In the genomic region with DNA sequence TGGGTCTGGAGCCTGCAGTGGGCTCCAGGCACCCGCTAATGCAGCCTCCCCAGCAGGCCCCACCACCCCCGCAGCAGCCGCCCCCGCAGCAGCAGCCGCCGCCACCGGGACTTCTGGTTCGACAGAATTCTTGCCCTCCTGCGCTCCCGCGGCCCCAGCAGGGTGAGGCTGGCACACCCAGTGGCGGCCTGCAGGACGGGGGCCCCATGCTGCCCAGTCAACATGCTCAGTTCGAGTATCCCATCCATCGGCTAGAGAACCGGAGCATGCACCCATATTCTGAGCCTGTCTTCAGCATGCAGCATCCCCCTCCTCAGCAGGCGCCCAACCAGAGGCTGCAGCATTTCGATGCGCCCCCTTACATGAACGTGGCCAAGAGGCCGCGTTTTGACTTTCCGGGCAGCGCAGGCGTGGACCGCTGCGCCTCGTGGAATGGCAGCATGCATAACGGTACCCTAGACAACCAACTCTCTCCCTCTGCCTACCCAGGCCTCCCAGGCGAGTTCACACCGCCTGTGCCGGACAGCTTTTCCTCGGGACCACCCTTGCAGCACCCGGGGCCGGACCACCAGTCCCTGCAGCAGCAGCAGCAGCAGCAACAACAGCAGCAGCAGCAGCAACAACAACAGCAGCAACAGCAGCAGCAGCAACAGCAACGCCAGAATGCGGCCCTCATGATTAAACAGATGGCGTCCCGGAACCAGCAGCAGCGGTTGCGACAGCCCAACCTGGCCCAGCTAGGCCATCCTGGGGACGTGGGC, we compare ENCODE assay signal across 9 mouse cellular contexts. TPM values are rescaled to one million over a fixed set of nuclear protein-coding genes. Genes with fewer than 3 reads are reported as not detected.
DNase-seq lines count a peak whose midpoint lies in the region; ATAC-seq and TF ChIP-seq lines count a peak whose summit lies in the region.
"Had no signal": no experiment of that assay in that cellular context is flagged by ENCODE, and none has a peak within 500 bp of the region (broad histone marks: within the 10 kb centered on the region; RNA-seq: fewer than 3 reads in every experiment).

No protein-coding gene starts in this region.

- no peak for ATAC-seq in intestine, embryonic 16.5 days
- no peak for ATAC-seq in neural tube, embryonic 14.5 days (ENCODE audit: low read depth)
- ATAC-seq: Patski had no signal

- H3K36me3 ChIP-seq in kidney, adult 2 months (ENCODE audit: control insufficient read depth, insufficient read depth, low read length) = no peaks in the 10 kb centered on the region
- H3K36me3 ChIP-seq in embryonic facial prominence, embryonic 10.5 days (replicated peaks) = peaks cover 59% of the 10 kb centered on the region
- H3K36me3 ChIP-seq in intestine, embryonic 16.5 days (ENCODE audit: control insufficient read depth, insufficient read depth, low read length) = peaks cover 2% of the 10 kb centered on the region; the same call in 1 of the 2 replicates
- H3K36me3 ChIP-seq in neural tube, embryonic 14.5 days (ENCODE audit: control insufficient read depth, insufficient read depth, low read length) = no peaks in the 10 kb centered on the region; the same call in 1 of the 2 replicates
- H3K36me3 ChIP-seq in thymus, adult 2 months (ENCODE audit: control insufficient read depth, insufficient read depth, low read length) = no peaks in the 10 kb centered on the region

- H3K4me1 ChIP-seq in kidney, adult 2 months (ENCODE audit: control insufficient read depth, insufficient read depth, low read length) = no peaks in the 10 kb centered on the region
- H3K4me1 ChIP-seq in embryonic facial prominence, embryonic 10.5 days = peaks cover 87% of the 10 kb centered on the region
- H3K4me1 ChIP-seq in intestine, embryonic 16.5 days (ENCODE audit: control insufficient read depth, insufficient read depth, low read length) = peaks cover 43% of the 10 kb centered on the region
- H3K4me1 ChIP-seq in neural tube, embryonic 14.5 days (ENCODE audit: control insufficient read depth, insufficient read depth, low read length) = peaks cover 53% of the 10 kb centered on the region
- peaks cover 20% of the 10 kb centered on the region for H3K4me1 ChIP-seq in thymus, adult 2 months (replicated peaks; ENCODE audit: control insufficient read depth, insufficient read depth, low read length)

- no peak for TF ChIP-seq POLR2A in kidney, adult 2 months (IDR thresholded peaks at IDR 0.05; ENCODE audit: low read depth, low read length)
- no peak for TF ChIP-seq POLR2A in thymus, adult 2 months (IDR thresholded peaks at IDR 0.05; ENCODE audit: control insufficient read depth, extremely low read depth, insufficient read depth, low read length, poor library complexity)

- peak overlapping the region; percentile 91 for H3K4me2 ChIP-seq in intestine, embryonic 16.5 days (ENCODE audit: low read depth, low read length)
- H3K4me2 ChIP-seq in neural tube, embryonic 14.5 days (ENCODE audit: low read depth, low read length) = peak overlapping the region; percentile 96

- DNase-seq in kidney, postnatal 4 days = peak; percentile 26 to 42
- DNase-seq in kidney, adult 2 months = no peak
- peak; percentile 64 for DNase-seq in embryonic facial prominence, embryonic 10.5 days (ENCODE audit: low spot score)
- DNase-seq in thymus, adult 2 months = no peak
- no peak for DNase-seq in T-cell, adult 2 months (ENCODE audit: low spot score)
- no peak for DNase-seq in lung, postnatal 4 days

- no peaks in the 10 kb centered on the region for H3K9me3 ChIP-seq in embryonic facial prominence, embryonic 10.5 days
- H3K9me3 ChIP-seq in intestine, embryonic 16.5 days (ENCODE audit: control insufficient read depth, low read length) = no peaks in the 10 kb centered on the region
- no peaks in the 10 kb centered on the region for H3K9me3 ChIP-seq in neural tube, embryonic 14.5 days (ENCODE audit: control insufficient read depth, low read length)

- TF ChIP-seq CTCF in kidney, adult 2 months (conservative IDR thresholded peaks at IDR 0.05; ENCODE audit: insufficient read depth, insufficient read length, low read depth, low read length) = no peak
- TF ChIP-seq CTCF in thymus, adult 2 months (IDR thresholded peaks at IDR 0.05; ENCODE audit: borderline replicate concordance, control insufficient read depth, extremely low read depth, insufficient read depth, low read length, poor library complexity) = no peak

- H3K27me3 ChIP-seq in kidney, adult 2 months (replicated peaks; ENCODE audit: control insufficient read depth, insufficient read depth, low read length) = peaks cover 2% of the 10 kb centered on the region; the same call in 1 of the 2 replicates
- peaks cover 30% of the 10 kb centered on the region for H3K27me3 ChIP-seq in embryonic facial prominence, embryonic 10.5 days (replicated peaks; ENCODE audit: low read depth, poor library complexity, severe bottlenecking)
- H3K27me3 ChIP-seq in intestine, embryonic 16.5 days (replicated peaks; ENCODE audit: control insufficient read depth, insufficient read depth, low read length) = peaks cover 27% of the 10 kb centered on the region
- peaks cover 2% of the 10 kb centered on the region; the same call in 1 of the 2 replicates for H3K27me3 ChIP-seq in neural tube, embryonic 14.5 days (ENCODE audit: control insufficient read depth, insufficient read depth, low read length)
- H3K27me3 ChIP-seq in thymus, adult 2 months (ENCODE audit: control insufficient read depth, insufficient read depth, low read length) = peaks cover 22% of the 10 kb centered on the region; the same call in 1 of the 2 replicates

- no peak overlapping the region for H3K4me3 ChIP-seq in kidney, adult 2 months (ENCODE audit: insufficient read depth, low read depth, low read length)
- H3K4me3 ChIP-seq in embryonic facial prominence, embryonic 10.5 days = peak overlapping the region; percentile 99
- peak overlapping the region; percentile 67 for H3K4me3 ChIP-seq in intestine, embryonic 16.5 days (ENCODE audit: low read length)
- H3K4me3 ChIP-seq in neural tube, embryonic 14.5 days (ENCODE audit: low read depth, low read length) = peak overlapping the region; percentile 78
- H3K4me3 ChIP-seq in thymus, adult 2 months (ENCODE audit: control insufficient read depth, insufficient read depth, low read length) = no peak overlapping the region

- H3K9ac ChIP-seq in intestine, embryonic 16.5 days (ENCODE audit: low read depth, low read length) = peak overlapping the region; percentile 76
- peak overlapping the region; percentile 85 for H3K9ac ChIP-seq in neural tube, embryonic 14.5 days (replicated peaks; ENCODE audit: low read depth, low read length)

- H3K27ac ChIP-seq in kidney, adult 2 months (ENCODE audit: insufficient read depth, low read depth, low read length) = no peak overlapping the region
- H3K27ac ChIP-seq in embryonic facial prominence, embryonic 10.5 days (replicated peaks) = peak overlapping the region; percentile 99
- no peak overlapping the region for H3K27ac ChIP-seq in intestine, embryonic 16.5 days (ENCODE audit: low read length)
- peak overlapping the region; percentile 44; the same call in 1 of the 2 replicates for H3K27ac ChIP-seq in neural tube, embryonic 14.5 days (ENCODE audit: low read depth, low read length)
- H3K27ac ChIP-seq in thymus, adult 2 months (ENCODE audit: control insufficient read depth, insufficient read depth, low read length) = no peak overlapping the region

- 31% methylated on average over 42 of the region's 42 CpGs for WGBS in kidney, adult 2 months
- WGBS in embryonic facial prominence, embryonic 10.5 days = 3% methylated on average over 42 of the region's 42 CpGs
- WGBS in intestine, embryonic 16.5 days = 21% methylated on average over 42 of the region's 42 CpGs
- WGBS in neural tube, embryonic 14.5 days = 3% methylated on average over 38 of the region's 42 CpGs
- 65% methylated on average over 42 of the region's 42 CpGs for WGBS in thymus, adult 2 months

RNA-seq across cellular contexts. Expression of a gene that starts 2.1 kb away (rescaled TPM):
- polyA plus RNA-seq in kidney, adult 2 months (2012; rRNA removed) = 1.1 and 1.4 TPM in 2 replicates
- 44.3 and 49.5 TPM in 2 replicates for polyA plus RNA-seq in embryonic facial prominence, embryonic 10.5 days (2016; fragmentation: Nextera tagmentation; extraction: Ambion mirVana)
- polyA plus RNA-seq in intestine, embryonic 16.5 days (2015; fragmentation: Nextera tagmentation; extraction: Ambion mirVana) = 7.2 and 7.4 TPM in 2 replicates
- 18.6 and 19.2 TPM in 2 replicates for polyA plus RNA-seq in neural tube, embryonic 14.5 days (2014; fragmentation: Nextera tagmentation; extraction: Ambion mirVana)
- 2.4 and 3.4 TPM in 2 replicates for polyA plus RNA-seq in thymus, adult 2 months (2012; rRNA removed)

Comparison
In these comparisons a context has a peak if more than half of its experiments do, and no peak if none do; other contexts are left out.
1. DNase-seq: peak in kidney, postnatal 4 days (2 of 2) and embryonic facial prominence, embryonic 10.5 days (single experiment); none in kidney, adult 2 months (single experiment), thymus, adult 2 months (single experiment), T-cell, adult 2 months (single experiment) and lung, postnatal 4 days (0 of 2).
2. H3K27ac ChIP-seq: peak in embryonic facial prominence, embryonic 10.5 days (single experiment) and neural tube, embryonic 14.5 days (single experiment); none in kidney, adult 2 months (single experiment), intestine, embryonic 16.5 days (single experiment) and thymus, adult 2 months (single experiment).
3. H3K4me3 ChIP-seq: peak in embryonic facial prominence, embryonic 10.5 days (single experiment), intestine, embryonic 16.5 days (single experiment) and neural tube, embryonic 14.5 days (single experiment); none in kidney, adult 2 months (single experiment) and thymus, adult 2 months (single experiment).